Mouse (Mus musculus) T-cell, adult 2 months (primary cell): ENCODE data around the gene Nrcam.
"Not testable (repeated sequence)": the region's sequence is repeated elsewhere in the genome, so short reads cannot be mapped to it uniquely, and the experiment has no call there.

Source experiments
- DNase-seq: peaks from one replicate; pipeline ENCODE4 v3.0.0; 2022; ENCODE audit warnings: low spot score

The Nrcam gene

DNA sequence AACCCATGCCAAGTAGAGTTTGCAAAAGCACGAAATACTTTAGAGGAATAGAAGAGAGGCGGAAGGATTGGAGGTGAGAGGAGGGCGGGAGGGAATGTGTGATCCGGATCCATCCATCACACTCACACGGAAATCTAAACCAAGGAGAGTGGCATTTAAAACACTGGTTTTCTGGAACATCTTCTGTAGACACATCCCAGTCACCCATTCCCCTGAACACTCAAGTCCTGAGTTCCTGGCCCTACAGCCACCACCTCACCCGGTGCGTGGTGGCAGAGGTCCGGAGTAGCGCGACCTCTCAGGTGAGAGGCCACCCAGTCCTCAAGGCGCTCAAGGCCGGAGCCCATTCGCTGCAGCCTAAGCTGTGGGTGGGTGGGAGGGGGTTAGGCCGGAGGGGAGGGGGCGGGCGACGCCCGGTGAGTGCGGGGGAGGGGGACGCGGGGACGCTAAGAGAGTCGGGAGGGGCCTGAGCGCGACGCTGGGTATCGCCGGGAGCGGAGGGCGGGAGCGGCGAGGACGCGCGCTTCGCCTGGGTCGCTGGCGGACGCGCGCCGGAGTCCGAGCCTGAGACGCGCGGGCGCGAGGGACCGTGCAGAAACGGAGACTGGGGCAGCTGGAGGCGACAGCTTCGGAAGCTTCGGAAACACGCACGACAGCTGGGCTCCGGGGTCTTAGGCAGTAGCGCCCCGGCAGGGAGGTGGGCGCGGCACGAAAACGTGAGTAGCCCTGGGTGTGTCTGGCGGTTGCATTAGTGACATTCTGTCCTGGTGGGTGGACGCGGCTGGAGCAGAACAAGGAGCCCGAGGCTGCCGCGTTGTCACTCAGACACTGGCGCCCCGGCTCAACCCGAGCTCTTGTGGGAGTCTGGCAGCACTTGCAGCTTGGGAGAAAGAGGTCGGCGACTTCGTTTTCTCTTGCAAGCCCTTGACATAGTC lies at the start of gene Nrcam:
Gene Nrcam (plus strand): TSS at position 505 of the 935 bp plus-strand sequence.
- no peak for DNase-seq

DNA sequence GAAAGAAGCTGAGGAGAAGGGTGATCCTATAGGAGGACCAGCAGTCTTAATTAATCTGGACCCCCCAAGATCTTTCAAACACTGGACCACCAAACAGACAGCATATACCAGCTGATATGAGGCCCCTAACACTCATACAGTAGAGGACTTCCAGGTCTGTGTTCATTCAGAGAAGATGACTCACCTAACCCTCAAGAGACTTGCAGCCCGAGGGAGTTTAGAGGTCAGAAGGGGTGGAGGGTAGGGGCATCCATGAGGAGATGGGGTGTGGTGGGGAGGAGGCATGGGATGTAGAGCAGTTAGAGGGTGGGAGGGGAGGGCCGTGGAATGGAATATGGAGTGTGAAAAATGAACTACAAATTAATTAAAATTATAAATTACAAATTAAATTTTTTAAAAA lies 48.5 kb upstream of the Nrcam start:
- not testable (repeated sequence) for DNase-seq

DNA sequence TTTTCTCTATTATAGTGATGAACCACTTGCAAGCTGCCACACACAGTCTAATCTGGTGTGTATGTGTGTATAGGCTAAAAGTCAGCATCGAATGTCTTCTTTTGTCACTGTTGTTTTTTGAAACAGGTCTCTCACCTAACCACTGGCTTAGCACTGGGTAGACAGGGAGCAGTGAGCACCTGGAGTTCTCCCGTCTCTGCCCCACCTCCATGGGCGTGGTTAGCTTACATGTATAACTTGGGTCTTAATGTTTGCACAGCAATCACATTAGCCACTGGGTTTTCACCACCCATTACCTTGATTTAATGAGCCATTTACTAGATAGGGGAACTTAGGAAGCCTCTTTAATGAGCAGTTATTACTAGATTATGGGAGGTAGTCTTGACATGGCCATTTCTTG lies 47.2 kb upstream of the Nrcam start:
- no peak for DNase-seq

DNA sequence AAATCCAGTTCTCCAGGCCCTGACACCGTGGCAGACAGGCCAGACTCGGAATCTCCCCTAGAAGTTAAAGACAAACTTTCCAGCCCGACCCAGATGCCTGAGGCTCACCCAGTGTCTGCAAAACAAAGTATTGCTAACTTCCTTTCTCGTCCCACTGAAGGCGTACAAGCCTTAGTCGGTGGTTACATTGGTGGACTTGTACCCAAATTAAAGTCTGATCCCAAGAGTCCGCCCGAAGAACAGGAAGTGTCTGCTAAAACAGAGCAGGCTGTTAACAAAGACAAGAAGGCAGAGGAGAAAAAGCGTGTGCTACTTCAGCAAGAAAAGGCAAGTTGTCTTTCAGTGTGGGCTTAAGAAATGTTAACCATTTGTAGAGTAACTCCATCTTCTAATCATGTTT lies 45.3 kb upstream of the Nrcam start:
- no peak for DNase-seq

DNA sequence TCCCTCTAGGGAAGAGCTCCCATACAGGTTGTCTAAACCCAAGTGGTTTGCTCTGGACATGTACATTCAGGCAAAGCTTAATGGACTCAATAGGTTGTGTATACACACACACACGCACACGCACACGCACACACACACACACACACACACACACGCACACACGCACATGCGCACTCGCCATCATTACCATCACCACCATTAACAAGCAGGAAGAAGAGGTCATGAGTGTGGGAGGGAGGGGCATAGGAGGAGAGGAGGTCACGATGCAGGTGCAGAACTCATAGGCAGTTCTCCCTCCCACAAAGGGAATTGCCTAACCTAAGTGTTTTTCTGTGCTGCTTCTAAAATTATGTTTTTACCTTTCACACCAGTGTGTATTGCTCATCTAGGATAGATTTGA lies 41.7 kb upstream of the Nrcam start:
- DNase-seq = no peak

DNA sequence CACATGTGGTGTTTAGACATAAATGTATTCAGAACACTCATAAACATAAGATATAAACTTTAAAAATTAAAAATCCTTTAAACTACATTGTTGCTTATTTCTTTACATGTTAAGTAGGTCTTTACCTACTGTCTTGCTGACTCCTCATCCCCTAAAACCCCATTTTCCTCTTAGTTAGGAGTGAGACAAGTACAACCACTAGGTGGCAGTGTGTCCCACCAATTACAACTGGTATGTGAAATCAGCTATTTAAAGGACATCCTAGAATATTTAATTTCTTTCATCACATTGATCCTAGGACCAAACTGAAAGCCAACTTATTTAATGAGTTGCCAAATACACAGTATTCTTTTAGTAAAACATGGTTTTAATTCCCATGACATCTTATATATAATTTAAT lies 36.4 kb upstream of the Nrcam start:
- DNase-seq = peak; percentile 58

DNA sequence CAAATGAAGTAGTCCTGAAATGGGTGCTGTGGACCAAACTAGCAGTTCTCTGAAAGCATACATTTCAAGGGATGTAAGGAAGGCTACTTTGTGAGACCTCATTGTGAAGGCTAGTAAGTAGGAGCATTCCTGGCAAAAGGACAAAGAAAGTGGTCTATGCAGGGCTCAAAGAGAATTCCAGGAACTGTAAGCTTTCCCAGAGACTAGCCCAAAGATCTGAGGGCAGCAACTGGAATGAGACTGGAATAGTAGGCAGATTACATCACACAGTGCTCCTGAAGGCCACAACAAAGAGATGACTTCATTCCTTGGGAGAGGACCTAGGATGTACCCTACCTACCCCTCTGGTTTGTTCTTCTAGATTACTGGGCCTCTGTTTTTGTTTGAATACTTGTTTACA lies 27.9 kb upstream of the Nrcam start:
- no peak for DNase-seq

DNA sequence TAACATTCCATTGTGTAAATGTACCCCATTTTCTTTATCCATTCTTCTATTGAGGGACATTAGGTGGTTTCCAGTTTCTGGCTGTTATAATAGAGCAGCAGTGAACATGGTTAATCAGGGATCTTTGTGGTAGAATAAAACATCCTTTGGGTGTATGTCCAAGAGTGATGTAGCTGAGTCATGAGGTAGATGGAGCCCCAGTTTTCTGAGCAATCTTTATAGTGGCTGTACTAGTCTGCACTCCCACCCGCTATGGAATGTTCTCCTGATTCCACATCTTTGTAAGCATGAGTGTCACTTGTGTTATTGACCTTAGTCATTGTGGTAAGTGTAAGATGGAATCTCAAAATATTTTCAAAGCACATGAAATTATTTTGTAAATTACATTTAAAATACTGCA lies 24.7 kb upstream of the Nrcam start:
- no peak for DNase-seq

DNA sequence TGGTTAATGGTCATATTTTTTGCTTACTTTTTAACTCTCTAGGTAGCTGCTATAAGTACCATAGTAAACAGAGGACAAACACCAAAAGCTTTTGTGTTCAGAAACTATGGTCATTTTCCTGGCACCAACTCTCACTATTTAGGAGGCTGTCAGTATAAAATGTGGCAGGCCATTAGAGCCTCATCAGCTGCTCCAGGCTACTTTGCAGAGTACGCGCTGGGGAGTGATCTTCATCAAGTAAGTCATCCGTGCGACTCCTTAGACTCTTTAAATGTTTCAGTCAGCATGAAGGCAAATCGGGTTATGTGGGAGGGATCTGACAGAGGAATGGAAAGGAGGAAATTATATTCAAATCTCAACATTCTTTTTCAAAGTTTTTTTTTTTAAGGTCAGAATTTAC lies 23.8 kb upstream of the Nrcam start:
- no peak for DNase-seq

DNA sequence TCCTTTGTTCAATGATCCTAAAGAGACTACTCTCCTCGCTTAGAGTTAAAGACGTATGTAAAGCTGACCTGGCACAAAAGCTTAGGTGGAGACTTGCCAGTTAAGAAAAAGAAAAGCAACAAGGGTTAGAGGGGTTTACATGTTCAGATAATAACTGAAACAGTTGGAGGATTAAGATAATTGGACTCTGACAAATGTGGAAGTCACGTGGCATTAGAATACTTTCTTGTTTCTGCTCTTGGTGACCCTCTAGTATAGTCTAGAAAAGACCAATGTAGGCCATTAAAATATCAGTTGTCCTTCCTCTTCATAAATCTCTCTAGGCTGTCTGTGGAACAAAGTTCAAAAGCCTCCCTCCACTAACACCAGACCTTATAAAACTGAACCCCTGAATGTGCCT lies 20.5 kb upstream of the Nrcam start:
- no peak for DNase-seq

DNA sequence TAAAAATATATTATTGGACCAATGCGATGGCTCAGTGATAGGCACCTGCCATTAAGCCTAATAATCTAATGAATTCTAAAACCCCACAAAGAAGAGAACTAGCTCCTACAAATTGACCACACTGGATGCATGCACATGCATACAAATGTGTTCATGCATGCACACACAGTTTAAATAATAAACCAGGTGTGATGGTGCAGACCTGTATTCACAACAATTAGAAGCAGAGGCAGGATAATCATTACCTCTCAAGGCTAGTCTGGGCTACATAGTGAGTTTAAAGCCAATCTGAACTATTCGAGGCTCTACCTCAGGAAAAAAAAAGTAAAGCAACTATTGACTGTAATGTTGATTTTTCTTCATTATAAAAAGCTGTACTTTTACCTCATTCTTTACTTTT lies 13.5 kb upstream of the Nrcam start:
- DNase-seq = no peak

DNA sequence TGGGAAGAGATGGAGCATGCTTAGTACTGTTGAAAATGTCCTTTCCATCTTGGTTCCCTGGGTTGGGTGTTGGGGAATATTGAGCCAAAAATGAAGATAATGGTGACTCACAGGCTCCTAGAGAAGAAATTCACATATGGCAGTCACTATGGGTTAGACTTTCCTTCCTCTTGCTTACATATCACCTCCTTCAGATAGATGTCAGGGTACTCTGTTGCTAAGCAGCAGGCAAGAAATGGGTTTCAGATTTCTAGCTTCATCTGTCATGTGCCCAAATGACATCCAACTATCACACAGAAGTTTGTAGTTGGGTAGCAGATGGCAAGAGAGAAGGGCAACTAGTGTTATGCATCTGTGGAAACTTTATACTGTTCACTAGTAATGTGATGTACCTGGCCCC lies 3.6 kb upstream of the Nrcam start:
- DNase-seq = no peak

DNA sequence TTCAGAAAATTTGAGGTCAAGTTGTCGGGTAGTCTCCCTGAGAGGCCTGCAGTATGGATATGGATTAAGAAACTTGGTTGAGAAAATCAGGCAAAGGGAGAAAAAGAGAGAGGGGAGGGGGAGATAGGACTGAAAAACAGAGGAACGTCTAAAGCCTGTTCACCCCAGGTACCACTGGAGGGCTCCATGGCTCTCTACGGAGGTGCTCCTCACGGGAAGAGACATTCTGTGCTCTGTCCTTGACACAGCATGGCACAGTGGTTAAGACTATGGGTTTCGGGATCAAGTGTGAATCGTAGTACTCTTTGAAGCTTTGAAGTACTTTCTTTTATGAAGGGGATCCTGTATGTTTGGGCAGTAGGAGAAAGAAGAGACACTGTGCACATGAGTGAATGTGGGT lies 1.2 kb upstream of the Nrcam start:
- no peak for DNase-seq

DNA sequence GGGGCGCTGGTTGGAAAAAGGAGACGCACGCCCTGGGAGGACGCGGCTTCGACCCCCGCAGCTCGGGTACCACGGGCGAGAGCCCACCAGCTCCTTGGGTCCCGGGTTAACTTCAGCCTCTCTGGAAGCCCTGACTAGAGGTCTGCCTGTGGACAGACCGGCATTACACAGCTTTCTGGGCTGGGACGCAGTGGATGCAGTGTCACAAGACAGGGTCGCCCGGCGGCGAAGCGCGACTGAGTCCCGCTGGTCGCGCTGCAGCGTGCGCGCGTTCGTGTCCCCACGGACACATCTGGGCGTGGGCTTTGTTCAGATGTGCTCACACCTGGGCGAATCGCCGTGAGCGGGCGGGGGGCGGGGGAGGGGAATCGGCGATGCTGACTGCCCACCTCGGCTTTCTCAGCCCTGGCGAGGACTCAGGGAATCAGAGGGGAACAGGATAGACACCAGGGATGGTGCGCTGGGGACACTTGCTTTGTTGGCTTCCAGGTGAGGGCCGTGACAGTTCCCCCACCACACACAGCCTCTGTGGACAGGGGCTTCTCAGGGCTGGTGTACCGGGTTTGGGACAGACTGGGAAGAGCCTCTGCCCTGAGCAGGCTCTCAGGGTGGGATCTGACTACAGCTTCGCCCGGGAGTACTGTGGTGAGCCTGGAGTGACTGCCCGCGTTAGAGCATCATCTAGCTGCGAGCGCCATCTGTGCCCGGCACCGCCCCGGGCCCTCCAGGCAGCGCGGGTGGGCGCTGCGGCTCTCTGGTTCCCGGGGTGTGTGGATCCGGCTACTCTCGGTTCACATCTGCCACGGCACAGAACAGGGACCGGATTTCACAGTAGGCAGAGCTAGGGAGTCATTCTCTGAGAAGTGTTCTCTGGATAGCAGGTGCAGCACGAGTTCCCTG lies 881 bp downstream of the Nrcam start:
- DNase-seq = no peak

DNA sequence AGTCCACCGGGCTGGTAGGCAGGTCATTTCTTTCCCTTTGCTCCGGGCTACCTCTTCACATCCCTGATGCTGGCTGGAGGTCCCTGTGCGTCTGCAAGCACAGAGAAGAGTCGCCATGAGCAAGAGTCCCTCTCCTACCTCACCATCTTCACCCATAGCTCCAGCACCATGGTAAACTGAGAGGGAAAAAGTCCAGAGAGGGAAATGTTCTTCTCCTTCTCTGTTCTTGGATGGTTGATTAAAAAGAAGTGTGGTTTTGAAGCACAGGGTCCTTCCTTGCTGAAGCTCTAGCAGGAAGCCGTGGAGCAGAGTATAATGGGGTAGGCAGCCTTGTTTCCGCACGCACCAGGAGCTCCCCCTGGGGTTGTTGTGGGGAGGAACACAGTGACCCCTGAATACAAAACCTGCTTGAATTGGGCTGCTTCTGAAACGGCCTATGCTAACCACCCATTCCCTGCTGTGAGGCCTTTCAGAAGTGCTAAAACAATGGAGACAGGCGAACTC lies 1.6 kb downstream of the Nrcam start:
- no peak for DNase-seq

DNA sequence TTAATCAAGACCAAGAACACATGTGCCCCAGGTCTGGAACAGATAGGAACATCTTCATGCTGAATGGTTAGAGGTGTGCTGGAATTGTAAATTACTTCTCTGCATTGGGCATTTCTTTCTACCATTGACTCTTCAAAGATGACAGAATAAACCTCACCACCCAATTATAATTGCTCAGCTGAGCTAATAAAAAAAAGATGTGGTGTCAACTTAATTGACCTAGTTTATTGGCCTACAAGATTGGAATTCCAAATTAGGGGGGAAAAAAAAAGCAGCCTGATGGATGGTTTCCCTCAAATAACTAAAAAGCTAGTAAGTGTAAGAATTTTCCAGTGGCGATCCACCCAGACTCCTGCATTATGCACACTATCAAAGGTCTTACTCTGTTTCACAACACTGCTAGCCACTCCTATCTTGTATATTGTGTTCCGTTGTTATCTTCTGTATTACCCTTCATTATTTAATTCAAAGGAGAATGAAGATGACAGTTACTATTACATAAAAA lies 8.5 kb downstream of the Nrcam start:
- no peak for DNase-seq

DNA sequence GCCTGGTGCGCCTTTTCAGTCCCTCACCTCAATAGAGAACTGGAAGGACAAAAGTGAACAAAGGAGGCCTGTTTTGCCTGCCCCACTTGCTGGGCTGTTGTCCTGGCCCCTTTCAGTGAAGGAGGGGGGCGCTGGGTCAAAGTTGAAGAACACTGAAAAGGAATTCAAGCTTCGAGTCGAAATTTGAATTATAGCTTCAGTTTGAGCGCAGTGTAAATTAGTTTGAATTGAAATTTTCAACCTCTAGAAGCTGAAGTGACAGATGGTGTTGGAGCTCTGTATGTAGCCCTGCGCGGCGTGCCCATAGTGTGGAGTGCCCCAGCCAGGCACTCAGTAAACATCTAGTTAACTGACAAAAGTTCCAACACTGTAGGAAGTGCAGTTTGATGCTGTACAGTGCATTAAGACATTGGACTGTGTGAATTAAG lies 9.5 kb downstream of the Nrcam start:
- DNase-seq = no peak

DNA sequence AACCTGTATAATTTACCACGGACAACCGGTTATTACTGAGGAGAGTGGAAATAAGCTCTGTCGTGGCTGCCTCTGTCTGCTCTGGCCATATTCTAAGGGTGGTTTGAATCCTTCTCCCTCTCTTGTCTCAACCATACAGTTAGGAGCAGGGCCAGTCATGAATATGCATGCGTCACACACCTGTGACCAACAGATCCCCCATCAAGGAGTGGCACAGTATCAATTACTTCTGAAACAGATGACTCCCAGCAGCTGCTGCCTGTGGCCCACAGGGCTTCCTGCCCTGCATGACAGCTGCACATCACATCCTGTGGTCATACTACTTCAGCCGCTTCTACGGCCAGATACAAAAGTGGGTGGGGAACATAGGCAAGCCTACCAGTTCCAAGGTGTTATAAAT lies 15.4 kb downstream of the Nrcam start:
- no peak for DNase-seq

DNA sequence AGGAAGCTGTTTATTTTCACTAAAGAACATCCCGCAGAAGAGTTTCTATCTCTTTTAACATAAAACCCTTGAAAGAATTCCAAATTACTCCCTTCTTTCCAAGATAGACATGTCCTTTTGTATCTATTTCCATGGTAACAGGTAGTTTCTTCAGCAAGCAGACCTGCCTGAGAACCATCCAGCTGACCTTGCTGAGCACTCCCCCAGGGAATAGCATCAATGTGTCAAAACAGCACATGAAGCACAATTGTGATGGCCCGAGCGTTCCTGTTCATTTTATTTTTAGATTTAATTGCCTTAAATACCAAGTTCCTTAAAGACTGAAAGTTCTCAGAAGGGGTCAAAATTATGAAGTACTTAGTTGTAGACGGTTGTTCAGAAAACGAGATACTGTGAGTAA lies 16.6 kb downstream of the Nrcam start:
- no peak for DNase-seq

DNA sequence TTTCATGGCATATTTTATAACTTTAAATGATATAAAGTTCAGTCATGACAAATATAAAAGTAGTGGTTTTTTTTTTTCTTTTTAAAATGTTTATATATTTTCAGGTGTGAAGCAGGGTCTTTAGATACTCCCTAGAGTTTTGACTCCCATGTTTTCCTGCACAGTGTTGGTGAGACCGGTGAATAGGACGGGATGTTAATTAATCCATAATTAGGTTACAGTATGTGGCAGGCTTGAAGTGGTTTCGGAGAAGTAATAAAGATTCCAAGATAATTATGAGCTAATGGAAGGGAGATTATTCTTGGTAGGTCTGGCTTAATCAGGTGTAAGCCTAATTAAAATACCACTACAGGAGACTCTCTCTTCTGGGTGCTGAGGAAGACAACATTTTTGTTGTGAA lies 17.5 kb downstream of the Nrcam start:
- no peak for DNase-seq

DNA sequence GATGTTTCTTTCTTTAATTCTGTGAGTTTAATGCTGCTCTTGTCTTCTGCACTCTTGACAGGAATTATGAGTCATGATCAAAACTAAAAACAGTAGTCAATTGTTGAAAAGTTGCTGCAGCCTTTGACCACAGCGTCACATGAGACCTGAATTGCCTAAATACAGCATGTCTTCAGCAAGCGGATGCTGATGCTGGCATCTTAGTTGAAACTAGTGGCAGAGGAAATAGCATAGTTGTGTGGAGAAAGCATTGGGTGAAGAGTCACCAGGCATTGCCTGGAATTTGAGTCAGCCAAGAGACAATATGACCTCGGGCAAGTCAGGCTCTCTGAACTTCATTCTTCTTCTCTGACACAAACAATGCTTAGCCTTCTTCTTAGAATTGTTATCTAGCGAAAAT lies 26.4 kb downstream of the Nrcam start:
- no peak for DNase-seq

DNA sequence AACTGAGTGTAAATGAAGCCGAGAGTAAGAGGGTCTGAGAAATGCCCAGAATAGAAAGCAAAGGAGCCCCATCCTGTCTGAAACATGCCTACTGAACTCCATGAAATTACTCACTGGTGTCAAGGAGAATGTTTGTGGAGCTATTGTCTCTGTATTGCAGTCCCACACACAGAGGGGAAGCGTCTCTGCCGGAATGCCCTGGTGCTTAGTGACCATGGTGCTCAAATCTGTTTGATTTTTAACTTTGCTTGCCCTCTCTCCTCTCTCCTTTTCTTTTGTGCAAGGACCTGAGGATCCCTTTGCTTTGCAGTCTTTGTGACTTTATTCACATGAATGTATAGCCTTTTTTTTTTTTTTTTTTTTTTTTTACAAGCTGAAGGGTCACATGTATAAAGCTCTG lies 28.8 kb downstream of the Nrcam start:
- DNase-seq = no peak

DNA sequence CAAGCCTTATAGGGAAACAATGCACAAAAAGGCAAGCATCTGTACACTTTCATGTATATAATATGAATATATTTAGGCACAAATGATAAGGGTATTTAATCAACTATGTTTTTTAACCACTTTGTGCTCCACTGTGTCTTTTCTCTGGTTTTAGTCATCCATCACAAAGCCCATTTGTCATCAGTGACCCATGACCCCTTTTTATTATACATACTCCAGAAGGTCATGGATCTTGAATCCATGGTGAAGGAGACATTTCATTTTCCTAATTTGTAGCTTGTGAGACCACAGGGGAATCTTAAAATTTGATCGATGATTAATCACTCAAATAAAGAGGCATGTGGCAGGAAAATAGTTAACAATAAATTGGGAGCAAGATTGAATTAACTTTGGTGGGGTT lies 29.2 kb downstream of the Nrcam start:
- DNase-seq = no peak
